Mouse (Mus musculus): Measurements from ENCODE around the gene Zfp59. TPM values are rescaled to one million over a fixed set of nuclear protein-coding genes. Genes with fewer than 3 reads are reported as not detected.
A peak's percentile ranks its signal among the peaks of the same experiment; 100 is the strongest.

Zfp59 gene
- total and polyA plus RNA-seq, 3 experiments: 4.0 to 5.9 (median 4.0) TPM

GRCm38 (mm10) chr7:27857227-27857626 is 18.8 kb downstream of the Zfp59 start, which contains the start of gene Zfp607a:
Gene Zfp607a, plus strand, starts transcription at chr7:27857527.
- H3K4me2 ChIP-seq (ENCODE audit: insufficient read depth, low read depth, poor library complexity, severe bottlenecking): no peak within 1 kb of the TSS
- no peak within 1 kb of the TSS for H3K9ac ChIP-seq (ENCODE audit: insufficient read depth, low read depth)
- H3K4me1 ChIP-seq (ENCODE audit: control insufficient read depth in 1 of 2, insufficient read depth in 2 of 2): peaks cover 4 to 5% of the 10 kb centered on the region in 2 experiments
- H3K27me3 ChIP-seq (replicated peaks): no peaks in the 10 kb centered on the region
- H3K36me3 ChIP-seq (replicated peaks in 1 of 2; ENCODE audit: control insufficient read depth in 1 of 2, insufficient read depth in 1 of 2, low read length in 1 of 2): peaks cover 9 to 12% of the 10 kb centered on the region in 2 experiments
- H3K79me2 ChIP-seq (replicated peaks; ENCODE audit: control insufficient read depth, extremely low read depth, insufficient read depth, poor library complexity, severe bottlenecking): peaks cover 8% of the 10 kb centered on the region
- peaks cover 2% of the 10 kb centered on the region for H3K9me3 ChIP-seq (replicated peaks; ENCODE audit: low read length)
- dilution Hi-C loops (cut with MboI; ENCODE audit: extremely low pct_ligation_motif_present, extremely low pct_unique_long_range_greater_than_20kb, low sequenced_read_pairs): no loop called here
- in situ Hi-C loops (cut with MboI; ENCODE audit: low pct_ligation_motif_present, low pct_unique_long_range_greater_than_20kb, low sequenced_read_pairs): no loop called here
- TF ChIP-seq ZMIZ1 (IDR thresholded peaks at IDR 0.05; ENCODE audit: low read depth, low read length) (no peak), ZNF384 (IDR thresholded peaks at IDR 0.05; ENCODE audit: low read depth, low read length) (no peak), SMC3 (IDR thresholded peaks at IDR 0.05; ENCODE audit: low read depth, low read length) (no peak), RAD21 (IDR thresholded peaks at IDR 0.05; ENCODE audit: low read depth, low read length) (no peak), GABPA (IDR thresholded peaks at IDR 0.05; ENCODE audit: insufficient replicate concordance, low read depth, low read length) (no peak), POLR2A (IDR thresholded peaks at IDR 0.05; ENCODE audit: low read depth, low read length) (no peak), ETS1 (conservative IDR thresholded peaks at IDR 0.05; ENCODE audit: low read depth, low read length) (no peak), ZKSCAN1 (IDR thresholded peaks at IDR 0.05; ENCODE audit: borderline replicate concordance, low read depth, low read length) (no peak), BHLHE40 (IDR thresholded peaks at IDR 0.05; ENCODE audit: low read depth, low read length) (no peak), HCFC1 (IDR thresholded peaks at IDR 0.05; ENCODE audit: low read depth, low read length) (no peak), SIN3A (IDR thresholded peaks at IDR 0.05; ENCODE audit: low read length) (no peak), USF1 (IDR thresholded peaks at IDR 0.05; ENCODE audit: low read depth, low read length) (no peak)
- H3K4me3 ChIP-seq (replicated peaks in 1 of 3; ENCODE audit: low read depth in 2 of 3, low read length in 2 of 3, poor library complexity in 1 of 3): no peak within 1 kb of the TSS
- no peak within 1 kb of the TSS for H3K27ac ChIP-seq (ENCODE audit: insufficient read depth, low read depth)
- no peak for DNase-seq (ENCODE audit: extremely low read depth)

GRCm38 (mm10) chr7:27859301-27860251 is 21.2 kb downstream of the Zfp59 start:
- Histone ChIP-seq H3K9me3 (replicated peaks; ENCODE audit: low read length) (peaks cover 2% of the 10 kb centered on the region), H3K9ac (ENCODE audit: insufficient read depth, low read depth) (peak overlapping the region; percentile 84), H3K27ac (ENCODE audit: insufficient read depth, low read depth) (peak overlapping the region; percentile 67), H3K4me2 (ENCODE audit: insufficient read depth, low read depth, poor library complexity, severe bottlenecking) (peak overlapping the region; percentile 94), H3K4me1 (ENCODE audit: control insufficient read depth in 1 of 2, insufficient read depth in 2 of 2) (peaks cover 4 to 12% of the 10 kb centered on the region in 2 experiments), H3K79me2 (replicated peaks; ENCODE audit: control insufficient read depth, extremely low read depth, insufficient read depth, poor library complexity, severe bottlenecking) (peaks cover 8% of the 10 kb centered on the region), H3K36me3 (replicated peaks in 1 of 2; ENCODE audit: control insufficient read depth in 1 of 2, insufficient read depth in 1 of 2, low read length in 1 of 2) (peaks cover 11 to 12% of the 10 kb centered on the region in 2 experiments), H3K27me3 (replicated peaks) (no peaks in the 10 kb centered on the region), H3K4me3 (replicated peaks in 1 of 3; ENCODE audit: low read depth in 2 of 3, low read length in 2 of 3, poor library complexity in 1 of 3) (peak overlapping the region; percentile 72 to 86 (median 81))
- no peak for TF ChIP-seq E2F4 (IDR thresholded peaks at IDR 0.05; ENCODE audit: insufficient replicate concordance, low read depth, low read length)
- TF ChIP-seq MEF2A (IDR thresholded peaks at IDR 0.05; ENCODE audit: borderline replicate concordance, low read depth, low read length): 0 out of 2 replicates have a peak, but pooled peaks have one; percentile 37
- peak; percentile 94 for TF ChIP-seq ZNF384 (IDR thresholded peaks at IDR 0.05; ENCODE audit: low read depth, low read length)
- peak; percentile 10 for DNase-seq (ENCODE audit: extremely low read depth)
- in situ Hi-C loops (cut with MboI; ENCODE audit: low pct_ligation_motif_present, low pct_unique_long_range_greater_than_20kb, low sequenced_read_pairs) (no loop called here), dilution Hi-C loops (cut with MboI; ENCODE audit: extremely low pct_ligation_motif_present, extremely low pct_unique_long_range_greater_than_20kb, low sequenced_read_pairs) (no loop called here)
